Mouse (Mus musculus) neural tube, embryonic 15.5 days (tissue): ENCODE measurements at regions not wholly inside any gene's neighbourhood (a gene's known extent, or its start where the extent isn't known, plus 50 kb on each side); places are given as distances from the start of the nearest gene placed in this dataset.
A peak's percentile ranks its signal among the peaks of the same experiment; 100 is the strongest.

Experiments used
- ATAC-seq: fragments of 200-750 bp; cut with Nextera tagmentation; 2 replicates; pipeline ENCODE4 v1.8.0; 2017; ENCODE audit warnings: mild to moderate bottlenecking, moderate TSS enrichment, moderate library complexity; ENCODE audit not compliant: low FRiP score
- H3K27ac ChIP-seq: fragments of 300-500 bp; sonication (generic); replicated peaks from 2 replicates; pipeline ENCODE4 v1.5.1; 2015; ENCODE audit warnings: mild to moderate bottlenecking, inconsistent platforms
- H3K27me3 ChIP-seq: fragments of 300-500 bp; sonication (generic); replicated peaks from 2 replicates; pipeline ENCODE4 v1.6.1; 2015; ENCODE audit warnings: inconsistent platforms
- H3K36me3 ChIP-seq: fragments of 300-500 bp; sonication (generic); 2 replicates; pipeline ENCODE4 v1.6.1; 2015; ENCODE audit warnings: inconsistent platforms
- H3K4me1 ChIP-seq: fragments of 300-500 bp; sonication (generic); 2 replicates; pipeline ENCODE4 v1.6.1; 2015; ENCODE audit warnings: inconsistent platforms
- H3K4me2 ChIP-seq: fragments of 300-500 bp; sonication (generic); 2 replicates; pipeline ENCODE4 v1.6.1; 2015; ENCODE audit warnings: inconsistent platforms, mild to moderate bottlenecking, moderate library complexity
- H3K4me3 ChIP-seq: fragments of 300-500 bp; sonication (generic); replicated peaks from 2 replicates; pipeline ENCODE4 v1.5.1; 2015; ENCODE audit warnings: mild to moderate bottlenecking, inconsistent platforms
- H3K9ac ChIP-seq: fragments of 300-500 bp; sonication (generic); replicated peaks from 2 replicates; pipeline ENCODE4 v1.6.1; 2015; ENCODE audit warnings: mild to moderate bottlenecking, inconsistent platforms
- H3K9me3 ChIP-seq: fragments of 300-500 bp; sonication (generic); replicated peaks from 2 replicates; pipeline ENCODE4 v1.6.1; 2016; ENCODE audit warnings: inconsistent platforms
- WGBS: fragments of 180-500 bp; shearing (Covaris S2); methylation state at CpG from one replicate; pipeline ENCODE4 v1.1.7; 2015; ENCODE audit warnings: mixed read lengths; 5-methylcytosine and 5-hydroxymethylcytosine counted together

DNA sequence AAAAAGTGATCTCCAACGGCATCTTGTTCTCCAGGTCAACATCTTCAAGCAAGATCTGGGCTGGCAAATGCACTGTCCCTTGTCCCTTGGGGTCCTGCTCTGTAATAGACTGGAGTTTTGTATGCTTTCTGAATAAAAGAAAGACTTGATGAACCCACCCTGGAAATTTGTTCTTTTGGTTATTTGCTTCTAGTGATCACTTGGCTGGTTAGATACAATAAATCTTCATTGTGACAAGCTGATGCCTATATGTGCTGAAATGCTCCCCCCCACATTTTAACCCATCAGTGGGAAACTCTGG is 65.0 kb downstream of the Dmac1 start:
- ATAC-seq = no peak
- H3K9ac ChIP-seq = no peak overlapping the region
- H3K27me3 ChIP-seq = no peaks in the 10 kb centered on the region
- no peaks in the 10 kb centered on the region for H3K36me3 ChIP-seq
- no peak overlapping the region for H3K27ac ChIP-seq
- 0 out of 2 replicates have a peak, but pooled peaks cover 3% of the 10 kb centered on the region for H3K4me1 ChIP-seq
- no peak overlapping the region for H3K4me3 ChIP-seq
- no peak overlapping the region for H3K4me2 ChIP-seq
- H3K9me3 ChIP-seq = no peaks in the 10 kb centered on the region
- WGBS = 22% methylated on average over 1 of the region's 1 CpGs

DNA sequence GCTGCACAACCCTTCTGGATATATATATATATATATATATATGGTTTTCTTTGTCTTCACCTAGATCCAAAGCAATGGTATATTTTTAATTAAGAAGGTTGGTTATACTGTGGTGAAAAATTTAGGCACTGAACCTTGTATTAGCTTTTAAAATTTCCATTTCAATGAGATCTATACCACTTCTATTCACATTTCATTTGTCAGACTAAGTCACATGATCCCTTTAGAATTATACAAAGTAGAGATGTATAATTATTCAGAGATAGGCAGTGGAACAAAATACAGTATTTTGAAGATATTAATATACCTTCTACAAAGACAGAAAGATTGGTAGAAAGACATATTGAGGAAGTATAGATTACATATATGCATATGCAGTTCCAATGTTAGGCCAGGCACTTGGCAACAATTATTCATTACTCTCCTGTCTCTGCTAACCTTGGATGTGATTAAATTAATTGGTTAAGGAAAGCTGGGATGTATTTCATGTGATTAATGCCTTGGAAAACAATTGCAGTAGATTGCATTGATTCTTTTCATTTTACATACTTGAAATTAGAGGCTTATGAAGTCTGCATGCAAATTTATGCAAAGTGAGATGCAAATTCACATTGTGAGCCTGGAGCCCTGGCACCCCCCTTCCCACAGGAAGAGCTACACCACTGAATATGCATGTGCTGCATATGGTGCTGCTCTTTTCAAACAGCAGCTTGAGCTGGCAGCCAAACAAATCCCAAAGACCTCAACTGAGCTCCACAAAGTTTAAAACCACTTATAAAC is 65.5 kb downstream of the Dmac1 start:
- H3K4me1 ChIP-seq = 0 out of 2 replicates have a peak, but pooled peaks cover 3% of the 10 kb centered on the region
- no peak overlapping the region for H3K4me3 ChIP-seq
- H3K9ac ChIP-seq = no peak overlapping the region
- no peak overlapping the region for H3K4me2 ChIP-seq
- no peak overlapping the region for H3K27ac ChIP-seq
- H3K27me3 ChIP-seq = no peaks in the 10 kb centered on the region
- H3K9me3 ChIP-seq = no peaks in the 10 kb centered on the region
- peak; percentile 68; the same call in 1 of the 2 replicates for ATAC-seq
- no peaks in the 10 kb centered on the region for H3K36me3 ChIP-seq
